Mouse (Mus musculus): ENCODE results near the gene Ccl11.

The Ccl11 gene

DNA sequence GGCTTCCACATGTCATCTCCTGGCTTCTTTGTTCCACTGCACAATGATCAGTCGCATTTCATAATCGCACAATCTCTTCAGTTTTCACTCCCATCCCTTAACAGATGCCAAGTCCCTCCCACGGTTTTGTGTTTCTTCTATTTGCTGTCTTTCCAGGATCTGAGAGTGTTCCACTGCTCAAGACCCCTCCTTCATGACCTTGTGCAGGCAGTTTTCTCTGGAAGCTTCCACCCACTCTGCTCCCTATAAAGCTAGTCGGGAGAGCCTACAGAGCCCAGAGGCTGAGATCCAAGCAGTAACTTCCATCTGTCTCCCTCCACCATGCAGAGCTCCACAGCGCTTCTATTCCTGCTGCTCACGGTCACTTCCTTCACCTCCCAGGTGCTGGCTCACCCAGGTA is at the start of gene Ccl11:
TSS of gene Ccl11 (plus strand) at position 178 of the 400 bp plus-strand sequence.
- no peak for DNase-seq (ENCODE audit: low spot score in 2 of 2)

DNA sequence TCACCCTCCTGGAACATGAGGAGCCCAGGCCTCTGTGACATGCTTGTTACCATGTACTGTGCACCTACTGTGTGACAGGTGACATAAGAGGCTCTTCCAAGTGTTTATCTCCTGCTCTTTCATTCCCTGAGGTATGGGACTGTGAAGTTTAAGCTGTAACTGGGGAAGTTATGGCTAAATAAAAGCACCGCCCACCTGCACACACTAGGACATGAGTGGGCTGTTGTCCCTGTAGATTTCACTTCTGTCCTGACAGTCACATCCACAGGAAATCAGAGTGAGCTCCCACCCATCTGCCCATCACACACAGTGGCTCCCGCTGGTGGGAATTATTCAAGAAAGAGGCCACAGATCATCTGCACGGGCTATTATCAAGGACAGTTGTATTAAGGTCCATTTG is 47.5 kb upstream of the Ccl11 start:
- DNase-seq (ENCODE audit: low spot score in 2 of 2): no peak

DNA sequence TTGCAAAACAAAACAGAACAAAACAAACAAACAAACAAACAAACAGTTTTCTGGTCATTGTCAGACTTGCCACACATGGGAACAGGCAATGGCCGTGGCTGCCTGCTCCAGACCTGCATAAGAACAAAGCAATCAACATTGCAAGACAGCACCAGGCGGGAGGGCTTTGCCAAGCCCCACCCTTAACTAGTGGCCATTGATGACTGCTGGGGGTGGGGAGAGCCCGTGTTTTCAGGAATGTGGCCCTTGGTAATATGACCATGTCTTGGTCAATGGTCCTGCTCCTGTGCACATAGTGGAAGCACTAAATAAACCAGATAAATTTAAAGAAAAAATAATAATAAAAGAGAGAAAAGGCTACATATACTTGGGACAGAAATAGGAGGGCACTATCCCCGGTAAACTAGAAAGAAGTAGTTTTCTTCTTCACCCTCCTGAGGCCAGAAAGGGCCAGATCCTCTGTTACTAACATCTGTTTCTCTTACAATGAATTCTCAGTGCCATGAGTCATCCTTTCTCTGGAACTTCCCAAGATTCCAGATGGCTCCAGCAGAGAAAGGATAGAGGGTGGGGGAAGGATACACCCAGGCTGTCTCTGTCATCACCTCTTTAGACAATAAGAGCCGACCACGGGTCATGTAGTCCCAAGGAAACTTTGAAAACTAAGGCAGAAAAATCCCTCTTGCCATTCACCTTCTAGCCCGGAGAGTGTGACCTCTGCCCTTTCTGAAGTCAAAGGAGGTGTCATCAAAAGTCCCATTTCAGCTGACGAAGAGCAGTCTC is 46.0 kb upstream of the Ccl11 start:
- no peak for DNase-seq (ENCODE audit: low spot score in 2 of 2)

DNA sequence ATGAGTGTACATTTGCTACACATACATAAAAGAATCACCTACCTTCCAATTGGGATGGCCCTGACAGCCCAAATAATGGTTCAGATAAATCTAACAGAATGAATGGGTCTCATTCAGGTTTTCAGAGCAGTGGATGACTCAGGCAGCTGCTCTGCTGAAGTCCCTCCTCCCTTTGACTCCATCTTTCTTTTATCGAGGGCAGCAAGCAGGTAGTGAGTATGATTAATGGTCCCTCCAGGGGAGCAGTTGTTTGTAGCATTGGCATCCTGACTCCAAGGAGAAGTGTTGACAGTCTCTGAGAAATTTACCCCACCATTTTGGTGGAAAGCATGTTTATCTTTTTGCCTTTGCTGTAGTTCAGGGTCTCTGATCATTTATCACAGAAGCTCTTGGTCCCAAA is 43.9 kb upstream of the Ccl11 start:
- DNase-seq (ENCODE audit: low spot score in 2 of 2): no peak

DNA sequence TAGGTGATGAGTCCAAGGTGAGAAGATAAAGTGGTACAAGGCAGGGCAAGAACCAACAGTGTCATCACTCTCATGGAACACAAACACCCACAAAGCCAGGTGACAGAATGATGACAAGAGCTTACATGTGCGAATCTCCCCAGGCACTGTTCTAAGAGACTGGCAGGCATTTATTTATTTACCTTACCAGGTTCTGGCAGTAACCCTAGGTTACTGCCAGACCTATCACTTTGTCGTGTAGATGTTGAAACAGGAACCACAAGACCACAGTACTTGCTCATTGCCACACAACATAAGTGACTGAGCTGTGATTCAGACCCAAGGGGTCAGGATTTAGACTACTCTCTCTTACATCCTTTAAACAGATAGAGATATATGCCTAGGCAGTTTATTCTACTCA is 42.6 kb upstream of the Ccl11 start:
- no peak for DNase-seq (ENCODE audit: low spot score in 2 of 2)

DNA sequence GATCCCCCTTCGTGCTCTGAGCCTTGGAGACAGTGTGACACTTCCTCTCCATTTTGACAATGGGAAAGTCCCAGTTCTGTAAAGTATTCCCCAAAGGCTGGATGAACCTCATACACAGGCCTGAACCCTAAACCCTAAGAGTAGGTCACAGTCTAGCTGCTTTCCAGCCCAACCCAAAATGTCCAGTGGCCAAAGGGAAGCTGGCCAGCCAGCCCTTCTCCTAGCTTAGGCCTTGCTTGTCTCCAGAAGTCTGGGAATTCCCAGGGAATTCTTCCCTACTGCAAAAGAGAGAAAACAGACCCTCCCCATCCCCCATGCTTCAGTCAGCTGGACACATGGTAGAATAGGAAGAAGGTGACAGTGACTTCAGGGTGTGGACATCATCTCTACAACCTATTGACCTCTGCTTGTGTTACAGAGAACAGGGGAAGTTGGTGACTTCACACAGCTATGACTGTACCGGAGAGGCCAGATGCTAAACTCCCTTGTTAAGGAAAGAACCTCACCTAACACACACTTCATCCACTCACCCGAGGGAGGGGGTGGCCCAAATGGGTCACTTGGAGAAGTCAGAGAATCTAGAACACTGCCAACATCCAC is 41.3 kb upstream of the Ccl11 start:
- no peak for DNase-seq (ENCODE audit: low spot score in 2 of 2)

DNA sequence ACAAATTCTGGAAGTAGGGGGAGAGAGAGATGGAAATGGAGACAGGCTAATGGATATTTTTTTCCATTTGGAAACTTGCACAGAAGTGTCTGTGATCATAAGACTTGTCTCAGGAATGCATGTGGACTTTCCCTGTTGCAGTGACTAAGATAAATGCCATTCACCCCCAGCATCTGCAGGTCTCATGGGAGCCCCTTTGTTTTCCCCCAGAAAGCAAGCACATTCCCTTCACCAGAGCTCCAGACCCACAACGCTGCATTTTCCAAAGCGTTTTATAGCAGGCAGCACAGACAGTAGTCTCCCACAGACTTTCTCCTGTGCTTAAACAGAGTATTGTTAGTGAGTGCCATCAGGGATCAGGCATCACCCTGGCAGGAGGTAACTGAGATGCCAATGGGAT is 38.2 kb upstream of the Ccl11 start:
- no peak for DNase-seq (ENCODE audit: low spot score in 2 of 2)

DNA sequence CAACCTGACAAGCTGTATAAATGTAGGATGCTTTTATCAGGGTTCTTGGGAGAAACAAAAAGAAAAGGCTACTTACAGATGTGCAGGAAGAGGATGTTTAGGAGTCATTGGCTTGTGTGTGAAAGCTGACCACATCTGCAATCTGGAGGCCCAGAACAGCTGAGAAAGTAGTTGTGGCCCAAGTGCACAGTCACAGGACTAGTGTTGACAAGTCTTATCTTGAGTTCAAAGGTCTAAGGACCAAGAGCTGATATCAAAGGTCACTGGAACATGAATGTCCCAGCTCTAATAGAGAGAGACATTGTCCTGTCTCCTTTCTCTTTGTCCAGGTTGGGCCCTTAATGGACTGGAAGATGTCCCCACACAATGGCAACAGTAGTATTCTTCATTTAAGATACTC is 37.8 kb upstream of the Ccl11 start:
- DNase-seq (ENCODE audit: low spot score in 2 of 2): no peak

DNA sequence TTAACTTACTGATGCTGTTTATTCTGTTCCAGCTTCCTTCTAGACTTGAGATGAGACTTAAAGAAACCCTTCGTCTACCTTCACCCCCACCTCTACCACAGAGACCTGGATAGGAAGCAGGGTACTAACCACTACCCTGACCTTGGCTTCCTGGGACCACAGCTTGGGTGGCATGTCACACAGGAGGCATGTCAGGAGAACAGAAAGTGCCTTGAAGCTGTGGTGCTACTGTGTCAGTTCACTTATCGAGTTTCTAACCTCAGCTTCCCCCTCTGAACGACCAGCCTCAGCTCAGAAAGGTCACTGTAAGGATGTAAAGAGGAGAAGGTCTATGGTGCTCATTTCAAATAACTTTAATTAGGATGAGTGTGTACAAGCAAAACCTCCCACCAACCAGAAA is 36.2 kb upstream of the Ccl11 start:
- DNase-seq (ENCODE audit: low spot score in 2 of 2): no peak

DNA sequence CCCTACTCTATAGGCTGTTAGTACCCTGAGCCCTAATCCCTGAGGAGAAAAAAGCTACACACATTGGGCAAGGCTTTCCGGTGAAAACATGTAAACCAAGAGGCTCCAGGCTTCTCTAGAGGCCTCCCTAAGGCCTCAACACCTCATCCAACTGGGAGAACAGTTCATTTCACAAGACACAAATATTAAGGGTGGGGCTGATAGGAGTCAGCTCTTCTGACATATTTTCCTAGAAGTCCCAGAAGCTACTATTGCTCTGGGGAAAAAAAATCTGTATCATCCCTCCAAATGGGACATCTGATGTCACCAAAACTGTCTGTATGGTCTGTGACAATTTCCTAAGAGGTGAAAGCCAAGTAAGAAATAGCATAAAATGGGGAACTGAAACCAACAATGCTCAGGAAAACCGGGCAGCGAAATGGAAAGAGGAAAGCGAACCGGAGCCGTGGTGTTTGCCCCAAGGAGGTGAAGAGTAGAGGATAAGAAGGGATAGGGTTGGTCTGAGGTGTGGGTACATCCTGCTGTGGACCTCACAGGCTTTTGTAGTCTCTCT is 35.0 kb upstream of the Ccl11 start:
- no peak for DNase-seq (ENCODE audit: low spot score in 2 of 2)

DNA sequence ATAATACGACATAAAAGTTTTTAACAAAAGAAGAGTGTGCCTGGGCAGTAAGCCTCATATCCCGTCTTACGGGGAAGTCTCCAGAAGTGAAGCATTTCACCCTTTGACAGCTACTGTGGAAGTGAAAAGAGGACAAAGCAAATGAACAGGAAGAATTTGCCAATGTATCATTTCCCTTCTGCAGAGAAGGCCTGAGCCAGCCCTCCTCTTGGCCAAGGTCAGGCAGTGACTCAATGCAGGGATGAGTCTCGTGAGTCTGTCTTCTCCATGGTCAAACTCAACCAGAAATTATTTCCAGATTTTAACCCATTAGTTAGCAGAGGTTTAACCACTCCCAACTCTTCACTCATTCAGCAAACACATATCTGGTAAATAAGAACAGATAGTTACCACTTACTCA is 33.9 kb upstream of the Ccl11 start:
- DNase-seq (ENCODE audit: low spot score in 2 of 2): no peak

DNA sequence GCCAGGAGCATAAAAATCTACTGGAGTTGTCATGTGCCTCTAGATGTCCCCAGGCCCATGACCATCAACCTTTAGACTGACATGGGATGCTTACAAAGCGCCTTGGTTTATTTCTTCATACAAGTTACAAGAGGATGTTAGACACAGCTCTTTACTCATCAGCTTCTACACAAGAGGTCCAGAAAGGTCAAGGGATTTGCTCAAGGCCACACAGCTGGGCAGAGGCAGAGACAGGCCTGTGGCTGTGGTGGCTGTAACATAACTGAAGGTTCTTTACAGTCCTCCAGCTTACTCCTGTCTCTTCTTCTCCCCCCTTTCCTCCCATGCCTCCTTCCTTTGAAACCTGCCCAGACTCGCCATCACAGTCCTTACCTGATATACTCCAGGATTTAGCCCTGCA is 27.5 kb upstream of the Ccl11 start:
- DNase-seq (ENCODE audit: low spot score in 2 of 2): no peak

DNA sequence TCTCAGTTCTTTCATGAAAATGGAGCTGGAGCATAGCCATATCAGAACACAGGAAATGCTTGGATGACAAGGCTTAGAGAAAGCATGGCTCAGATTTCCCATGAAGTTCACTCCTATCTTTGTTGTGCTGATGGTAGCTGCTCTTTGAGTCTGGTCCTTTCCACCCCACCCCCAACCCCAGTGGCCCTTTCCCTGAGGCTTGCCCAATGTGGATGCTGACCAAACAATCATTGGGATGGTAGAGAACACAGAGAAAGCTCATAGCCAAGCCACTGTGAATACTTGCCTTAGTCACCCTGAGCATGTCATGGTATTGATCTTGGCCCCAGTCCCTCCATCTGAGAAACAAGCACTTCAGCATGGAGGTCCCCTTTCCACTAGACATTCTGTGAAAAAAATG is 25.5 kb upstream of the Ccl11 start:
- DNase-seq (ENCODE audit: low spot score in 2 of 2): no peak

DNA sequence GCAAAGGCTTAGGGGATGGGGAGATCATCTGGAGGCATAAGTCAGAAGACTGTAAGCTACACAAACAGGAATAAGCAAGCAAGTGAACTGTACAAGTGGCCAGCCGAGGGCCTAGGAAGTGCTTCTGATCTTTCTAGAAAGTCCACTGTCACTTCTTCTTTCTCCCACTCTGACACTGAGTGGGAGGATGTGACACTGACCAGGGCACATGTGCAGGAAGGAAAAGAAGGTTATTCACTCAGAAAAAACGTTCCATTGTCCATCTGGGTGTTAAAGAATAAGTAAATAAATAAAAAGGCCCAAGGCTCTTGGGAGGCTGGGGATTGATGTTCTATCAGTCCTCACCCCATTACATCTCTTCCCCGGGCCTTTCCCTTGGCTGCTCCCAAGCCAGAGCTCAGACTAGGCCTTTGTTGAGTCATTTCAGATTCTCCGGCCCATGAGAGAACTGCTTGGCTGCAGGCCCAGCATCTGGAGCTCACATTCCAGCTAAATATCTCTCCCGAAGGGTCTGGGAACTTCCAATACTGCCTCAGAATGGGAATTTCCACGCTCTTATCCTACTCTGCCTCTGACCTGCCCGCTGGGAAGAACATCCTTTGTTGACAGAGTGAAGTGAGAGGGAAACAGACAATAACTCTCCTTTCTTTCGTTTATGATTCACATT is 24.8 kb upstream of the Ccl11 start:
- peak in 1 of 2 experiments; percentile 12 for DNase-seq (ENCODE audit: low spot score in 2 of 2)

DNA sequence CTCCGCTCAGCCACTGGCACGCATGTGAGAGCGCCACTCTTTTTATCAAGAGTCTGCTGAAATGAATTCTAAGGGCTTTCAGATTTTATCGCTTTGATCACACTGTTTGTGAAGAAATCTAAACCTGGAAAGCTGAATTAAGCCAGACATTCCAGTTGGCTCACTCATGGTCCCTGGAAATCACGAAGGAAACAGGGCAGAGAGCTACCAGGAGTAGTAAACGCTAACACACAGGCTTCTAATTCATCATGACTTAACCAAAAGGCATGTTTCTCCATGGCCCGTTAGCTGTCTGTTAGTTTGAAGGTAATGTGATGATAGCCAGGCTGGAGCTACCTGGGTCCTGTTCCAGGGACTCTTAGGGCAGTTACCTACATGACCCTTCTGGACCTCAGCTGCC is 23.2 kb upstream of the Ccl11 start:
- no peak for DNase-seq (ENCODE audit: low spot score in 2 of 2)

DNA sequence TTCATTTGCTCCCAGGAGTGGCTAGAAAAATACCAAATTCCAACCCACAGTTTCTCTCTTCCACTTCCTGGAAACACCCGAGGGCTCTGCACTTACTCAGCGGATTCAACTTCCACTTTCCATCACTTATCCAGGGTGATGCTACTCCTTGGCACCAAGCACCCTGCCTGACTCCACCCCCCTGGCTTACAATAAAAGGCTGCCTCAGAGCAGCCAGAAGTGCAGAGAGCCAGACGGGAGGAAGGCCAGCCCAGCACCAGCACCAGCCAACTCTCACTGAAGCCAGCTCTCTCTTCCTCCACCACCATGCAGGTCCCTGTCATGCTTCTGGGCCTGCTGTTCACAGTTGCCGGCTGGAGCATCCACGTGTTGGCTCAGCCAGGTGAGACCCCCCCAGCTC is 22.3 kb upstream of the Ccl11 start, which contains the start of gene Ccl2:
TSS of gene Ccl2 (plus strand) at position 216 of the 400 bp plus-strand sequence.
- DNase-seq (ENCODE audit: low spot score in 2 of 2): peak; percentile 41 to 66

DNA sequence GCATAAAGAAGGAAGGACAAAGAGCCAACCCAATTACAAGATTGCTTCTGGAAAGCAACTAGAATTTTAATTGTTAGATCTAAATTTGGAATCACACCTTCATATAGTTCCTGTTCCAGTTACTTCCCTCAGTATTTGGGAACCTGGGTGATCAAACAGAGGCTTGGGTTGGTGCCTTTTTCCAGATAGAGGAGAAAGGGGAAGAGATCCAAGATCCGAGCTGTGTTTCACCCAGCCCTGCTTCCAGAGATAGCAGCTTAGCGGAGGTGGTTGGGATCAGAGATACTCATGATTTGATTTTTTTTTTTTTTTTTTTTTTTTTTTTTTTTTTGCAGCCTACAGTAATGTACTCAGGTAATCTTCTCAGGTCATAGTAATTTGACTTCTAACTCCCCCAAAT is 21.8 kb upstream of the Ccl11 start:
- no peak for DNase-seq (ENCODE audit: low spot score in 2 of 2)

DNA sequence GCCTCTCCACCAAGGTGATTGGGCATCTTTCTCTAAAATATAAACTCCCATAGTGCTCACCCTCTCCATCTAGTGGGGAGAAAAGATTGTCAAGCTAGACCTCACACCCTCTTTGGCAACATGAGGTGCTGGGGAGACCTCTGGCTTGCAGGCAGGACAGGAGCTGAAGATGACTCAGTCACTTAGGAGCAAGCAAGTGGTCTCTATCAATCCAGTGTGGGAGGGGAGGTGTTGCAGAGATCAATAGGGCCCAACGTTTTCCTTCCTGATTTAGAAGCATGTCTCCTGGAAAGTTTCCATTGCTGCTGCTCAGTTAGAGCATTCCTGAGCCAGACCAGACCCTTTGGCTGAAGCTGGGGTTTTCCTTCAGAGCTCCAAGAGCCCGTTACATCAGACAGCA is 19.1 kb upstream of the Ccl11 start, which contains the start of gene Gm17268:
TSS of gene Gm17268 (minus strand) at position 28 of the 400 bp plus-strand sequence.
- no peak for DNase-seq (ENCODE audit: low spot score in 2 of 2)

DNA sequence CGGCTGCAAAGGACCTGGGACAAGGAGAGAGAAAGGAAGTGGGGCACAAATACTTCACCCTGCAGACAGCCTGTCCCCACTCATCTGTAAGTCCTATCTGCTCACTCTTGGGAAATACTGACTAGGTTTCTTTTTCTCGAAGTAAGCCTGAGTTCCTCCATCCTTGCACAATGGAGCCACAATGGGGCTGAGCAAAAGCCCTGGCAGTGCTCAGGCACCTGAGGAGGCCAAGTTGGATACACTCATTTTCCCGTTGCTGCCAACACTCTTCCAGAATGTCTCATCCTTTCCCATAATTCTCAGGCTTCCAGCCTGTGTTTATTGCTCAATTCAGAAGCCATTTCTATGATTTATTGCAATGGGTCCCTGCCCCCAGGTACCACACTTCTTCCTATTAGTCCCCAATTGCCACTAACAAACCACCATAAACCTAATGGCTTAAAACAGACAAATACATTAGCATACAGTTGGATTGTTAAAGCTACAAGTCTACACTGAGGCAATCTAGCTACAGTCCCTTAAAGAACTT is 18.4 kb upstream of the Ccl11 start:
- no peak for DNase-seq (ENCODE audit: low spot score in 2 of 2)

DNA sequence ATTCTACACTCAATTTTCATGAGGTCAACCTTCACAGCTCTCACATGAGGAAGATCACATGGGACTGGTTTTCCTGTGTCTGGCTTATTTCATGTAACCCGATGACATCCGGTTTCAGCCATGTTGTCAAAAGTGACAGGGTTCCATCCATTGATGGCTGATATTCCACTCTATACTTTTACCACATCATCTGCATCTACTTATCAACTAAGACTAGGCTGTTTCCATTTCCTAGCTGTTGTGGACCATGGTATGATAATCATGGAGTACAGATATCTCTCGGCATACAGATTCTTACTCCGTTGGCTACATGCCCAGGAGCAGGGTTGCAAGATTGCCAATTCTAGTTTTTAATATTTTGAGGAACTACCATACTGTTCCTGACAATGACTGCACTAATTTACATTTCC is 15.9 kb upstream of the Ccl11 start:
- no peak for DNase-seq (ENCODE audit: low spot score in 2 of 2)

DNA sequence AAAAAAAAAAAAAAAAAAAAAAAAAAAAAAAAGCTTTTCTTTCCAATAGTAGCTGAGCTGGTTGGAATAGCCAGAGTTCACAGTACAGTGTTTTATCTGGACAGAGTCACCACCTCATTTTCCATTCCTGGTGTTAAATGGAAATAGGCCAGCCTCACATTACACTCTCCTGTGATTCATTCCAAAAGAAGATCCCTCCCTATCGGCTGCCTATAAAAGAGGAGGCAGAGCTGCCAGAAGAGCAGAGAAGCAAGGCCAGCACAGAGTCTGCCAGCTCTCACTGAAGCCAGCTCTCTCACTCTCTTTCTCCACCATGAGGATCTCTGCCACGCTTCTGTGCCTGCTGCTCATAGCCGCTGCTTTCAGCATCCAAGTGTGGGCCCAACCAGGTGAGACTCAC is 12.2 kb upstream of the Ccl11 start, which contains the start of gene Ccl7:
TSS of gene Ccl7 (plus strand) at position 242 of the 400 bp plus-strand sequence.
- peak in 1 of 2 experiments; percentile 6 for DNase-seq (ENCODE audit: low spot score in 2 of 2)

DNA sequence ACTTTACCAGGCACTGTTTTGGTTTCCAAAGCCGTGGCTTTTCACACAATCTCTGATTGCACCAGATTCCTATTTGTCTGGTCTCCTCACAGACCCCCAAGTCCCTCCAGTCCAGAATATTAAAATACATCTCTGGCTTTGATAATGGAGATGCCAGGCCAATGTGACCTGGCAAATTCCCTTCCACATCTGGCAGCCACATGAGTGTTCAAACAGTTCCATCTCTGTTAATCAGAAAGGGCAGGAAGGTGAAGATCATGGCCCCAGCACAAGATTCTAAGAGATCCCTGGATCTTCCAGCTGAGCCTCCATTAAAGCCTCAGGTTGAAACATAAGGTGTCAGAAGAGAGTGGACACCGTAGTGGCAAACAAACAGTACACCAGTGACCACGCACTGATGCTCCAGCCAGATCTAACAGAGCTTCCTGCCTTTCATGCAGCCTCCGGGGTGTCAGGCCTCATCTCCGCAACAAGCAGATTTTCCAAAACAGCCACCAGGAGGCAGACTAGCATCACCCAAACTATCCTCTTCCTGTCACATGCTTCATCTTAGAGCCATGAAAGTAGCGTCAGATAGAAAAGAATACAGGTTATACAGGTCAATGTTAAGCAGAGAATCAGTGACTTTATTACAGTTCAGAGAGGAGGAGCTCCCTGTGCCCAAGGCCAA is 9.7 kb upstream of the Ccl11 start:
- peak in 1 of 2 experiments; percentile 23 for DNase-seq (ENCODE audit: low spot score in 2 of 2)

Data from frontal cortex, postnatal 10 days (tissue).